Mouse (Mus musculus) right cerebral cortex, postnatal 14 days (tissue): ENCODE results near the gene Ripk1.

Experiments
- DNase-seq: peaks from one replicate; pipeline ENCODE4 v3.0.0; 2022

The Ripk1 gene

GRCm38 (mm10) chr13:34078500-34079280 lies 76.5 kb downstream of the Ripk1 start:
- no peak for DNase-seq

GRCm38 (mm10) chr13:34079801-34080200 lies 77.6 kb downstream of the Ripk1 start:
- DNase-seq = no peak

- DNase-seq = no peak
Measured at GRCm38 (mm10) chr13:34081926-34082325, 79.8 kb downstream of the Ripk1 start.

- no peak for DNase-seq
Measured at GRCm38 (mm10) chr13:34084026-34084750, 82.0 kb downstream of the Ripk1 start.
